Mouse (Mus musculus): ENCODE results near the gene Apoa4. TPM values are rescaled to one million over a fixed set of nuclear protein-coding genes. Genes with fewer than 3 reads are reported as not detected.

The Apoa4 gene
- polyA plus RNA-seq, 1 experiment, result 0.28 TPM

- Histone ChIP-seq H3K27ac (ENCODE audit: insufficient read depth, low read length) (peak overlapping the region; percentile 36; the same call in 1 of the 2 replicates), H3K4me1 (ENCODE audit: control insufficient read depth, insufficient read depth, low read length) (peaks cover 31% of the 10 kb centered on the region), H3K4me3 (replicated peaks; ENCODE audit: insufficient read depth, low read depth, low read length) (no peak overlapping the region), H3K27me3 (ENCODE audit: control insufficient read depth, insufficient read depth, low read length) (no peaks in the 10 kb centered on the region)
- DNase-seq, result peak; percentile 60 to 80
- TF ChIP-seq POLR2A (IDR thresholded peaks at IDR 0.05; ENCODE audit: borderline replicate concordance, insufficient read depth, low read length) (no peak), CTCF (IDR thresholded peaks at IDR 0.05; ENCODE audit: borderline replicate concordance, insufficient read depth, low read depth, low read length) (no peak)
- 50% methylated on average over 11 of the region's 11 CpGs for WGBS
Measured at GRCm38 (mm10) chr9:46215338-46216322, 24.9 kb upstream of the Apoa4 start.

GRCm38 (mm10) chr9:46216744-46217470 lies 23.6 kb upstream of the Apoa4 start:
- no peaks in the 10 kb centered on the region for H3K27me3 ChIP-seq (ENCODE audit: control insufficient read depth, insufficient read depth, low read length)
- H3K27ac ChIP-seq (ENCODE audit: insufficient read depth, low read length), result no peak overlapping the region
- peaks cover 31% of the 10 kb centered on the region for H3K4me1 ChIP-seq (ENCODE audit: control insufficient read depth, insufficient read depth, low read length)
- no peak for DNase-seq
- H3K4me3 ChIP-seq (replicated peaks; ENCODE audit: insufficient read depth, low read depth, low read length), result no peak overlapping the region
- 89% methylated on average over 13 of the region's 13 CpGs for WGBS
- TF ChIP-seq CTCF (IDR thresholded peaks at IDR 0.05; ENCODE audit: borderline replicate concordance, insufficient read depth, low read depth, low read length), result no peak
- TF ChIP-seq POLR2A (IDR thresholded peaks at IDR 0.05; ENCODE audit: borderline replicate concordance, insufficient read depth, low read length), result no peak

GRCm38 (mm10) chr9:46218176-46218575 lies 22.3 kb upstream of the Apoa4 start:
- 90% methylated on average over 9 of the region's 9 CpGs for WGBS
- no peak for DNase-seq
- TF ChIP-seq POLR2A (IDR thresholded peaks at IDR 0.05; ENCODE audit: borderline replicate concordance, insufficient read depth, low read length) (no peak), CTCF (IDR thresholded peaks at IDR 0.05; ENCODE audit: borderline replicate concordance, insufficient read depth, low read depth, low read length) (no peak)
- no peak overlapping the region for H3K4me3 ChIP-seq (replicated peaks; ENCODE audit: insufficient read depth, low read depth, low read length)
- peaks cover 31% of the 10 kb centered on the region for H3K4me1 ChIP-seq (ENCODE audit: control insufficient read depth, insufficient read depth, low read length)
- H3K27me3 ChIP-seq (ENCODE audit: control insufficient read depth, insufficient read depth, low read length), result no peaks in the 10 kb centered on the region
- no peak overlapping the region for H3K27ac ChIP-seq (ENCODE audit: insufficient read depth, low read length)

- no peak overlapping the region for H3K27ac ChIP-seq (ENCODE audit: insufficient read depth, low read length)
- H3K4me3 ChIP-seq (replicated peaks; ENCODE audit: insufficient read depth, low read depth, low read length), result no peak overlapping the region
- no peak for TF ChIP-seq CTCF (IDR thresholded peaks at IDR 0.05; ENCODE audit: borderline replicate concordance, insufficient read depth, low read depth, low read length)
- TF ChIP-seq POLR2A (IDR thresholded peaks at IDR 0.05; ENCODE audit: borderline replicate concordance, insufficient read depth, low read length), result no peak
- H3K27me3 ChIP-seq (ENCODE audit: control insufficient read depth, insufficient read depth, low read length), result no peaks in the 10 kb centered on the region
- H3K4me1 ChIP-seq (ENCODE audit: control insufficient read depth, insufficient read depth, low read length), result no peaks in the 10 kb centered on the region
- no peak for DNase-seq
- WGBS, result 60% methylated on average over 6 of the region's 6 CpGs
Measured at GRCm38 (mm10) chr9:46223090-46223489, 17.4 kb upstream of the Apoa4 start.

GRCm38 (mm10) chr9:46224101-46224500 lies 16.4 kb upstream of the Apoa4 start:
- Histone ChIP-seq H3K27ac (ENCODE audit: insufficient read depth, low read length) (no peak overlapping the region), H3K4me1 (ENCODE audit: control insufficient read depth, insufficient read depth, low read length) (no peaks in the 10 kb centered on the region), H3K27me3 (ENCODE audit: control insufficient read depth, insufficient read depth, low read length) (no peaks in the 10 kb centered on the region), H3K4me3 (replicated peaks; ENCODE audit: insufficient read depth, low read depth, low read length) (no peak overlapping the region)
- WGBS, result 84% methylated on average over 3 of the region's 3 CpGs
- DNase-seq, result no peak
- no peak for TF ChIP-seq POLR2A (IDR thresholded peaks at IDR 0.05; ENCODE audit: borderline replicate concordance, insufficient read depth, low read length)
- no peak for TF ChIP-seq CTCF (IDR thresholded peaks at IDR 0.05; ENCODE audit: borderline replicate concordance, insufficient read depth, low read depth, low read length)

- no peak for DNase-seq
- no peak overlapping the region for H3K27ac ChIP-seq (ENCODE audit: insufficient read depth, low read length)
- H3K4me3 ChIP-seq (replicated peaks; ENCODE audit: insufficient read depth, low read depth, low read length), result no peak overlapping the region
- no peaks in the 10 kb centered on the region for H3K27me3 ChIP-seq (ENCODE audit: control insufficient read depth, insufficient read depth, low read length)
- 60% methylated on average over 5 of the region's 5 CpGs for WGBS
- H3K4me1 ChIP-seq (ENCODE audit: control insufficient read depth, insufficient read depth, low read length), result peaks cover 4% of the 10 kb centered on the region; the same call in 1 of the 2 replicates
- no peak for TF ChIP-seq CTCF (IDR thresholded peaks at IDR 0.05; ENCODE audit: borderline replicate concordance, insufficient read depth, low read depth, low read length)
- no peak for TF ChIP-seq POLR2A (IDR thresholded peaks at IDR 0.05; ENCODE audit: borderline replicate concordance, insufficient read depth, low read length)
Measured at GRCm38 (mm10) chr9:46224945-46225660, 15.4 kb upstream of the Apoa4 start.

- TF ChIP-seq POLR2A (IDR thresholded peaks at IDR 0.05; ENCODE audit: borderline replicate concordance, insufficient read depth, low read length) (no peak), CTCF (IDR thresholded peaks at IDR 0.05; ENCODE audit: borderline replicate concordance, insufficient read depth, low read depth, low read length) (no peak)
- peaks cover 7% of the 10 kb centered on the region; the same call in 1 of the 2 replicates for H3K4me1 ChIP-seq (ENCODE audit: control insufficient read depth, insufficient read depth, low read length)
- 88% methylated on average over 3 of the region's 3 CpGs for WGBS
- H3K27ac ChIP-seq (ENCODE audit: insufficient read depth, low read length), result no peak overlapping the region
- no peak for DNase-seq
- no peaks in the 10 kb centered on the region for H3K27me3 ChIP-seq (ENCODE audit: control insufficient read depth, insufficient read depth, low read length)
- no peak overlapping the region for H3K4me3 ChIP-seq (replicated peaks; ENCODE audit: insufficient read depth, low read depth, low read length)
Measured at GRCm38 (mm10) chr9:46227064-46227614, 13.4 kb upstream of the Apoa4 start.
